Mouse (Mus musculus) heart, embryonic 13.5 days (tissue): ENCODE measurements around the gene Fgfr1op. TPM values are rescaled to one million over a fixed set of nuclear protein-coding genes. Genes with fewer than 3 reads are reported as not detected.

Experiments used
- ATAC-seq: fragments of 200-750 bp; cut with Nextera tagmentation; 2 replicates; pipeline ENCODE4 v1.8.0; 2017; ENCODE audit warnings: moderate TSS enrichment; ENCODE audit not compliant: insufficient number of reproducible peaks, low FRiP score, low TSS enrichment; ENCODE audit errors: extremely low read depth
- H3K27ac ChIP-seq: fragments of 300-500 bp; sonication (generic); replicated peaks from 2 replicates; pipeline ENCODE4 v1.5.1; 2015; ENCODE audit warnings: moderate library complexity, mild to moderate bottlenecking, inconsistent platforms
- H3K27me3 ChIP-seq: fragments of 300-500 bp; sonication (generic); replicated peaks from 2 replicates; pipeline ENCODE4 v1.6.1; 2015; ENCODE audit warnings: mild to moderate bottlenecking, inconsistent platforms
- H3K36me3 ChIP-seq: fragments of 300-500 bp; sonication (generic); 2 replicates; pipeline ENCODE4 v1.6.1; 2015; ENCODE audit warnings: mild to moderate bottlenecking, inconsistent platforms
- H3K4me1 ChIP-seq: fragments of 300-500 bp; sonication (generic); 2 replicates; pipeline ENCODE4 v1.6.1; 2015; ENCODE audit warnings: inconsistent platforms
- H3K4me2 ChIP-seq: fragments of 300-500 bp; sonication (generic); 2 replicates; pipeline ENCODE4 v1.6.1; 2015; ENCODE audit warnings: inconsistent platforms, mild to moderate bottlenecking, moderate library complexity
- H3K4me3 ChIP-seq: fragments of 300-500 bp; sonication (generic); 2 replicates; pipeline ENCODE4 v1.5.1; 2015; ENCODE audit warnings: moderate library complexity, mild to moderate bottlenecking, inconsistent platforms
- H3K9ac ChIP-seq: fragments of 300-500 bp; sonication (generic); 2 replicates; pipeline ENCODE4 v1.6.1; 2015; ENCODE audit warnings: inconsistent platforms, mild to moderate bottlenecking, moderate library complexity
- H3K9me3 ChIP-seq: fragments of 300-500 bp; sonication (generic); 2 replicates; pipeline ENCODE4 v1.6.1; 2016; ENCODE audit warnings: inconsistent platforms
- WGBS: fragments of 180-500 bp; shearing (Covaris S2); methylation state at CpG from one replicate; pipeline ENCODE4 v1.1.7; 2015; ENCODE audit warnings: mixed read lengths; 5-methylcytosine and 5-hydroxymethylcytosine counted together
- polyA plus RNA-seq: library from polyadenylated mRNA; unstranded; fragments of >200 nt; fragmentation: Nextera tagmentation; extraction: Ambion mirVana; gene quantifications from 2 replicates; pipeline ENCODE4 v1.2.1, GENCODE M21; 2015

The Fgfr1op gene
- polyA plus RNA-seq, 1 experiment from 2014 or later, result 19.7 TPM

DNA sequence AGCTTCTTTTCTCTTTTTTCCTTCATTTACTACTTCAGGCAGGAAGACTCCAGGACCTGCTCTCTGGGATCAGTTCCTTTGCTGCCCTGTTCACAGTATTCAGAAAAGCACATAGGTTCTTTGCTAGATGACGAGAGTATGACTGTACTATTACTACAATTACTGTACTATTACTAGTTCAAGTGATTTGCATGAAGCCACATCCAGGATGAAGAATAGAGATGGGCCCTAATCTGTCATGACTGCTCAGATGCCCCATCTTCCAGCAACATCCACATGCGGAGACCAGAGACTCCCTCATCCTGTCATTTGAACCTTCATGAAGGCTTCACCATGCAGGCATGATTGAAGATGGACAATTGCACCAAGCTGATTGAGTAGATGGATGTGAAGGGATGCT lies 44.4 kb downstream of the Fgfr1op start:
- no peak for ATAC-seq
- no peaks in the 10 kb centered on the region for H3K4me1 ChIP-seq
- H3K9ac ChIP-seq, result no peak overlapping the region
- H3K4me2 ChIP-seq, result no peak overlapping the region
- no peaks in the 10 kb centered on the region for H3K9me3 ChIP-seq
- no peaks in the 10 kb centered on the region for H3K36me3 ChIP-seq
- no peak overlapping the region for H3K4me3 ChIP-seq
- H3K27me3 ChIP-seq, result peaks cover 13% of the 10 kb centered on the region
- no peak overlapping the region for H3K27ac ChIP-seq
- 84% methylated on average over 2 of the region's 2 CpGs for WGBS

- Histone ChIP-seq H3K27ac (no peak overlapping the region), H3K27me3 (peaks cover 13% of the 10 kb centered on the region), H3K4me1 (no peaks in the 10 kb centered on the region), H3K4me2 (no peak overlapping the region), H3K9ac (no peak overlapping the region), H3K9me3 (no peaks in the 10 kb centered on the region), H3K36me3 (no peaks in the 10 kb centered on the region), H3K4me3 (no peak overlapping the region)
- WGBS, result 53% methylated on average over 3 of the region's 3 CpGs
- ATAC-seq, result no peak
Observed at GRCm38 (mm10) chr17:8210170-8210569, 44.9 kb downstream of the Fgfr1op start.

- Histone ChIP-seq H3K4me3 (no peak overlapping the region), H3K27me3 (peaks cover 13% of the 10 kb centered on the region), H3K4me1 (no peaks in the 10 kb centered on the region), H3K9me3 (no peaks in the 10 kb centered on the region), H3K27ac (no peak overlapping the region), H3K36me3 (no peaks in the 10 kb centered on the region), H3K4me2 (no peak overlapping the region), H3K9ac (no peak overlapping the region)
- no peak for ATAC-seq
- 61% methylated on average over 10 of the region's 10 CpGs for WGBS
Observed at GRCm38 (mm10) chr17:8210675-8211074, 45.4 kb downstream of the Fgfr1op start.

DNA sequence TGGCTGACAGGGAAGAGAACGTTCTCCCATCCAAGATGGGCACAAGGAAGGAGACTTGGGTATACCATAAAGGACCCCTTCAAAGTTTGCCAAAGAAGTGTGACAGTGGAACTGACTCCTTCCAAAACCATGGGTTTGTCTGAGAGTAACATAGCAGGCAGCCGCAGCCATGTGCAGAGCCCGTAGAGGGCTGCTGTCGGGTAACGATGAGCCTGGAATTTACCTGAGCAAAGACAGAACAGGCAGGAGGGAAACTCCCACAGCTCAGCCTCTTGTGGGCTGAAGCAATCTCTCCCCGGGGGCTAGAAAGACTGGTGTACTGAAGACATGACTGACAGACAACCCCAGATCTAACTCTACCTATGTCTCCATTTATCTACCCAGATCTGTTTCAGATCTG lies 46.1 kb downstream of the Fgfr1op start:
- ATAC-seq, result no peak
- Histone ChIP-seq H3K27ac (no peak overlapping the region), H3K9ac (no peak overlapping the region), H3K4me3 (no peak overlapping the region), H3K9me3 (no peaks in the 10 kb centered on the region), H3K27me3 (peaks cover 13% of the 10 kb centered on the region), H3K4me2 (no peak overlapping the region), H3K4me1 (no peaks in the 10 kb centered on the region), H3K36me3 (no peaks in the 10 kb centered on the region)
- WGBS, result 73% methylated on average over 6 of the region's 6 CpGs

DNA sequence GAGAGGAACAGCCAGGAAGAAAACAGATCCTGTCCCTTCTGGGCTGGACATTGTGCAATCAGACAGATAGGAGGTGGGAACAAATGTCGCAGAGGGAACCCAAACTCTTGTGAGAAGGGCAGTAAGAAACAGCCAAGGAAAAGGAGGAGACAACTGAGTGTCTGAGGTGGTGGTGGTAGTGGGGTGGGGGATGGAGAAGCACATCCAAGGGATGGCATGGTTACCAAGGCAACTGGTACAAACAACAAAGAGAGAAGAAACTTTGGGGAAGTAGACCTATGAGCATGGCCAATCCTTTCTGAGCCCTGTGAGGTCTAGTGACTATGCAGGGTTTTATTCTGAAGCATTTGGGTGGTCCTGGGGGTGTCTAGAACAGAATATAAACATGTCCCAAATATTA lies 49.1 kb downstream of the Fgfr1op start:
- Histone ChIP-seq H3K4me2 (no peak overlapping the region), H3K27me3 (peaks cover 13% of the 10 kb centered on the region), H3K4me1 (no peaks in the 10 kb centered on the region), H3K9ac (no peak overlapping the region), H3K27ac (no peak overlapping the region), H3K9me3 (no peaks in the 10 kb centered on the region), H3K36me3 (no peaks in the 10 kb centered on the region), H3K4me3 (no peak overlapping the region)
- 64% methylated on average over 1 of the region's 1 CpGs for WGBS
- no peak for ATAC-seq

GRCm38 (mm10) chr17:8215016-8215745 lies 49.9 kb downstream of the Fgfr1op start:
- 85% methylated on average over 12 of the region's 12 CpGs for WGBS
- H3K4me1 ChIP-seq, result no peaks in the 10 kb centered on the region
- no peak overlapping the region for H3K27ac ChIP-seq
- no peak overlapping the region for H3K4me2 ChIP-seq
- no peaks in the 10 kb centered on the region for H3K36me3 ChIP-seq
- no peaks in the 10 kb centered on the region for H3K9me3 ChIP-seq
- no peak overlapping the region for H3K4me3 ChIP-seq
- no peak for ATAC-seq
- H3K27me3 ChIP-seq, result peaks cover 13% of the 10 kb centered on the region
- H3K9ac ChIP-seq, result no peak overlapping the region

DNA sequence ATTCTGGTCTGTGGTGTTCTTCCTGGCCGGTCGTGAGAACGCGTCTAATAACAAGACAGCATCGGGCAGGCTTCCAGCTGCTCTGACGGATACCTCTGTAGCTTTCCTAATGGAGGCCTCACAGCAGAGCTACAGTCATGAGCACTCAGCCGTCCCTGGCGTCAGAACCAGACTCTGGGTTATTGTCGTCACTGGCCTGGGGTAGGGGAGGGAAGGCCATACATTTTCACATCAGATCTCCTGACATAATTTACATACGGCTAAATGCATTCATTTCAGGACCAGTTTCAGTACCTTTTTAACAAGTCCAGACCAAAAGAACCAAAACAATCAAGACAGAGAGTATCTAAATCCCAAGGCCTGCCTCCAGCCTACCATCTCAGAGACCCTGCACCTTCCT lies 57.9 kb downstream of the Fgfr1op start:
- Histone ChIP-seq H3K27me3 (no peaks in the 10 kb centered on the region), H3K4me2 (no peak overlapping the region), H3K9ac (no peak overlapping the region), H3K27ac (no peak overlapping the region), H3K9me3 (no peaks in the 10 kb centered on the region), H3K36me3 (no peaks in the 10 kb centered on the region), H3K4me1 (no peaks in the 10 kb centered on the region), H3K4me3 (no peak overlapping the region)
- WGBS, result 76% methylated on average over 10 of the region's 10 CpGs
- ATAC-seq, result no peak

DNA sequence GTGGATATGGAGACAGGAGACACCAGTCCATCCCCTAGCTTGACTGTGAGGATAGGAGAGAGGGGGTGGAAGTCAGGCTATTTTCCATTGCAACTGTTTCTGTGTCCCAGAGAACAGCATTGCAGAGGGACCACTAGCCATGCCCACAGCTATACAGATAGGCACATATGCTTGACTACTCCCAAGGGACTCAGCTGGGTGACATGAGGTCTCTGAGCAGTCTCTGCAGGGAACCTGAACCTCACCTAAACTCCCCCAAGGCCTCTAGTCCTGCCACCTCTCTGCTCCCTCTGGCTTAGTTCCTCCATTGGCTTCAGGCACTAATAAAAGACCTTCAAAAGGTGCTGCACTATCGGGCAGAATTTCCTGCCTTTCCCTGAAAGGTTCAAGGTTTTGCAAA lies 58.8 kb downstream of the Fgfr1op start:
- H3K27ac ChIP-seq, result no peak overlapping the region
- H3K4me2 ChIP-seq, result no peak overlapping the region
- no peaks in the 10 kb centered on the region for H3K9me3 ChIP-seq
- 0 out of 2 replicates have a peak, but pooled peaks cover 4% of the 10 kb centered on the region for H3K4me1 ChIP-seq
- H3K36me3 ChIP-seq, result no peaks in the 10 kb centered on the region
- H3K9ac ChIP-seq, result no peak overlapping the region
- 59% methylated on average over 1 of the region's 1 CpGs for WGBS
- no peaks in the 10 kb centered on the region for H3K27me3 ChIP-seq
- H3K4me3 ChIP-seq, result no peak overlapping the region
- no peak for ATAC-seq

- H3K36me3 ChIP-seq, result no peaks in the 10 kb centered on the region
- no peak overlapping the region for H3K27ac ChIP-seq
- no peak overlapping the region for H3K4me3 ChIP-seq
- 0 out of 2 replicates have a peak, but pooled peaks cover 4% of the 10 kb centered on the region for H3K4me1 ChIP-seq
- H3K9me3 ChIP-seq, result no peaks in the 10 kb centered on the region
- WGBS, result 84% methylated on average over 2 of the region's 2 CpGs
- no peak overlapping the region for H3K9ac ChIP-seq
- no peak overlapping the region for H3K4me2 ChIP-seq
- no peaks in the 10 kb centered on the region for H3K27me3 ChIP-seq
- no peak for ATAC-seq
Observed at GRCm38 (mm10) chr17:8225166-8225565, 59.9 kb downstream of the Fgfr1op start.

GRCm38 (mm10) chr17:8225746-8226145 lies 60.4 kb downstream of the Fgfr1op start:
- no peak overlapping the region for H3K4me2 ChIP-seq
- H3K27me3 ChIP-seq, result no peaks in the 10 kb centered on the region
- ATAC-seq, result no peak
- no peaks in the 10 kb centered on the region for H3K9me3 ChIP-seq
- H3K27ac ChIP-seq, result no peak overlapping the region
- no peaks in the 10 kb centered on the region for H3K36me3 ChIP-seq
- H3K4me3 ChIP-seq, result no peak overlapping the region
- 0 out of 2 replicates have a peak, but pooled peaks cover 4% of the 10 kb centered on the region for H3K4me1 ChIP-seq
- no peak overlapping the region for H3K9ac ChIP-seq
- whole genome bisulfite sequencing, result 82% methylated on average over 4 of the region's 4 CpGs

DNA sequence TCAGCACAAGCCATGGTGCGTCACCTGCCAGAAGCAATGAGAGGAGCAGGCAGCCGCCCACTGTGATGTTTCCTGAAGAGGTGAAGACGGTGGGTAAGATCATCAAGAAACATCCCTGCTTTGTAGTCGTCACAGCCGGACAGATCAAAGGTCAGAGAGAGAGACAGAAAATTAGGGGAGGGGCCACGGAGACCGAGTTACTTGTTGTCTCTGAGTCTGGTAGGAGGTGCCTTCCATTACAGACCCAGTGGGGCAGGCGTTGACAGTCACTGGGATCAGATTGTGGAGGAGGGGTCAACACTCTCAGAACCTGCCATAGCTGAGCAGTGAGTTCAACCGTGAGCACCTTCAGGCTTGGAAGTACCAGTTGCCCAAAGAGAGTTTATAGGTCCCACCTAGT lies 63.3 kb downstream of the Fgfr1op start:
- H3K4me1 ChIP-seq, result peaks cover 12% of the 10 kb centered on the region; the same call in 1 of the 2 replicates
- no peak overlapping the region for H3K4me3 ChIP-seq
- H3K27me3 ChIP-seq, result 0 out of 2 replicates have a peak, but pooled peaks cover 3% of the 10 kb centered on the region
- H3K27ac ChIP-seq, result no peak overlapping the region
- no peak overlapping the region for H3K9ac ChIP-seq
- WGBS, result 35% methylated on average over 9 of the region's 9 CpGs
- ATAC-seq, result no peak
- H3K4me2 ChIP-seq, result no peak overlapping the region
- no peaks in the 10 kb centered on the region for H3K36me3 ChIP-seq
- H3K9me3 ChIP-seq, result no peaks in the 10 kb centered on the region

DNA sequence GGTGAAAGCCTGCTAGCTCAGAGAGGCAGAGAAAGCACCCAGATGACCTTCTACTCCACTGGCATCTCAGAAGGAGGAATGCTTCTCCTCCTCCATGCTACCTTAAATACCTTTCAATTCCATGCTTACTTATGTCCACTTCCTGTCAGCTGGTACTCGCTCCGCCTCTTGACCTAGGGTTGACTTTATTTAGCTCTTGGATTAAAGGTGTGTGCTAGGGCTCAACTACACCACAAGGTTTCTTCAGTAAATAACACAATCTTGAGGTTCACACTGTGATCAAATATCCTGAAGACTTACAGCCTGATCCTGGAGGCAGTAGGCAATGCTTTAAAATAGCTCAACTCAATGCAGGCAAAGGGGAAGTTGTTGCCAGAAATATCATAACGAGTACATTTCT lies 64.3 kb downstream of the Fgfr1op start:
- Histone ChIP-seq H3K4me3 (no peak overlapping the region), H3K4me2 (no peak overlapping the region), H3K4me1 (peaks cover 12% of the 10 kb centered on the region; the same call in 1 of the 2 replicates), H3K27ac (no peak overlapping the region), H3K27me3 (0 out of 2 replicates have a peak, but pooled peaks cover 3% of the 10 kb centered on the region), H3K9ac (no peak overlapping the region), H3K36me3 (no peaks in the 10 kb centered on the region), H3K9me3 (no peaks in the 10 kb centered on the region)
- no peak for ATAC-seq
- WGBS, result 80% methylated on average over 3 of the region's 3 CpGs
